Comparison of ENCODE assay signal across 9 mouse cellular contexts in the genomic region with DNA sequence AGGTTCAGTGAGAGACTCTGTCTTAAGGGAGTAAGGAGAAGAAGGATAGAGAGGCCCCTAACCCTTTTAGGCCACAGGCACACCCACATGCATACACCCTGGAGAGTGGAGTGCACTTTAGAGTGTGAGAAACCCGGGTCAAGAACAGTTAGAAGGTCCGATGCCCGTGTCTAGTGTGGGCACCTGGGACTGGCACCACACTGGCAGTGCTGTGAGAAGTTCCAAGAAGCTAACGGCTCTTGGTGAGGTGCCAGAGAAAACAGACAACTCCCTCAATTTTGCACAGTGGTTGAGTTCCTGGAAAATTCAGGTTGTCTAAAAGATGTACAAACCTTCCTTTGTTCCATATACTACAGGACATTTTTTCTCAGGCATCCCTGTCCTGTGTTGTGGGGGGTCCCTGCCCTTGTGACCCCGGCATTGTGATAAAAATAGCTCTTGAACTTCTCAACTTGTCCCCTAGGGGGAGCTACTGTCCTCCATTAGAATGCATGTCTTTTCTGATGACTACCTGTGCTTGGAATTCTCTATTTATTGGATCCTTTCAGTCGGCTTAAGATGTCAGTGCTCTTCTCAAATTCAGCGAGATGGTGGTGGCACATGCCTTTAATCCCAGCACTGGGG. TPM values are rescaled to one million over a fixed set of nuclear protein-coding genes. Genes with fewer than 3 reads are reported as not detected.
DNase-seq lines count a peak whose midpoint lies in the region; ATAC-seq lines count a peak whose summit lies in the region.
"Had no signal": no experiment of that assay in that cellular context is flagged by ENCODE, and none has a peak within 500 bp of the region (broad histone marks: within the 10 kb centered on the region; RNA-seq: fewer than 3 reads in every experiment).

No protein-coding gene starts in this region.

- H3K27ac ChIP-seq in liver, embryonic 13.5 days = no peak overlapping the region
- H3K27ac ChIP-seq in liver, embryonic 11.5 days (ENCODE audit: low read depth, low read length) = no peak overlapping the region
- no peak overlapping the region for H3K27ac ChIP-seq in neural tube, embryonic 15.5 days (replicated peaks)
- H3K27ac ChIP-seq: neural tube, embryonic 13.5 days had no signal

- no peak overlapping the region for H3K9ac ChIP-seq in liver, embryonic 13.5 days
- H3K9ac ChIP-seq in liver, embryonic 11.5 days (ENCODE audit: low read depth, low read length) = no peak overlapping the region
- no peak overlapping the region for H3K9ac ChIP-seq in neural tube, embryonic 15.5 days (replicated peaks)
- H3K9ac ChIP-seq: neural tube, embryonic 13.5 days had no signal

- no peak overlapping the region for H3K4me2 ChIP-seq in liver, embryonic 13.5 days
- H3K4me2 ChIP-seq in liver, embryonic 11.5 days = no peak overlapping the region
- H3K4me2 ChIP-seq in neural tube, embryonic 15.5 days = no peak overlapping the region
- H3K4me2 ChIP-seq: neural tube, embryonic 13.5 days had no signal

- no peaks in the 10 kb centered on the region for H3K9me3 ChIP-seq in liver, embryonic 13.5 days (replicated peaks)
- no peaks in the 10 kb centered on the region for H3K9me3 ChIP-seq in liver, embryonic 11.5 days (ENCODE audit: control insufficient read depth, low read length)
- no peaks in the 10 kb centered on the region for H3K9me3 ChIP-seq in neural tube, embryonic 15.5 days (replicated peaks)
- H3K9me3 ChIP-seq: neural tube, embryonic 13.5 days had no signal

- no peaks in the 10 kb centered on the region for H3K27me3 ChIP-seq in liver, embryonic 13.5 days
- no peaks in the 10 kb centered on the region for H3K27me3 ChIP-seq in liver, embryonic 11.5 days (replicated peaks; ENCODE audit: control insufficient read depth, insufficient read depth, low read length)
- no peaks in the 10 kb centered on the region for H3K27me3 ChIP-seq in neural tube, embryonic 15.5 days (replicated peaks)
- H3K27me3 ChIP-seq: neural tube, embryonic 13.5 days had no signal

- H3K4me1 ChIP-seq in liver, embryonic 13.5 days (replicated peaks) = peaks cover 10% of the 10 kb centered on the region
- no peaks in the 10 kb centered on the region for H3K4me1 ChIP-seq in liver, embryonic 11.5 days (replicated peaks; ENCODE audit: control insufficient read depth, insufficient read depth, low read length)
- H3K4me1 ChIP-seq in neural tube, embryonic 15.5 days = 0 out of 2 replicates have a peak, but pooled peaks cover 4% of the 10 kb centered on the region
- H3K4me1 ChIP-seq: neural tube, embryonic 13.5 days had no signal

- H3K36me3 ChIP-seq in liver, embryonic 13.5 days = no peaks in the 10 kb centered on the region
- H3K36me3 ChIP-seq in liver, embryonic 11.5 days (ENCODE audit: control insufficient read depth, insufficient read depth, low read length) = no peaks in the 10 kb centered on the region
- no peaks in the 10 kb centered on the region for H3K36me3 ChIP-seq in neural tube, embryonic 15.5 days
- H3K36me3 ChIP-seq: neural tube, embryonic 13.5 days had no signal

- DNase-seq in cerebellum, postnatal 10 days = peak; percentile 65 to 84
- no peak for DNase-seq in cerebellum, adult 11 months
- DNase-seq in liver, embryonic 13.5 days = peak; percentile 30
- DNase-seq in liver, embryonic 11.5 days (ENCODE audit: low spot score) = no peak
- DNase-seq in yolk sac, embryonic 10.5 days (ENCODE audit: low spot score) = no peak

- 18% methylated on average over 7 of the region's 7 CpGs for WGBS in liver, embryonic 13.5 days (ENCODE audit: insufficient replicate concordance)
- 32% methylated on average over 7 of the region's 7 CpGs for WGBS in liver, embryonic 11.5 days
- 46% methylated on average over 7 of the region's 7 CpGs for WGBS in neural tube, embryonic 15.5 days

- ATAC-seq in liver, embryonic 13.5 days (ENCODE audit: low read depth) = no peak
- no peak for ATAC-seq in liver, embryonic 11.5 days (replicated peaks; ENCODE audit: low FRiP score)
- peak; percentile 62 for ATAC-seq in common myeloid progenitor, adult 5-6 weeks (replicated peaks; ENCODE audit: low read depth, poor library complexity, severe bottlenecking)
- ATAC-seq in megakaryocyte-erythroid progenitor cell, adult 5-6 weeks (replicated peaks; ENCODE audit: low FRiP score, low TSS enrichment, poor library complexity, severe bottlenecking) = peak; percentile 58; the same call in 1 of the 2 replicates
- ATAC-seq in neural tube, embryonic 15.5 days (ENCODE audit: low FRiP score) = no peak

- H3K4me3 ChIP-seq in liver, embryonic 13.5 days (replicated peaks) = no peak overlapping the region
- H3K4me3 ChIP-seq in liver, embryonic 11.5 days (ENCODE audit: low read depth, low read length) = no peak overlapping the region
- H3K4me3 ChIP-seq in neural tube, embryonic 15.5 days (replicated peaks) = no peak overlapping the region
- H3K4me3 ChIP-seq: neural tube, embryonic 13.5 days had no signal

RNA-seq across cellular contexts. Expression of a gene that starts 38.7 kb away (rescaled TPM):
- 0.54 and 0.67 TPM in 2 replicates for polyA plus RNA-seq in liver, embryonic 13.5 days (2015; fragmentation: Nextera tagmentation; extraction: Ambion mirVana)
- polyA plus RNA-seq in liver, embryonic 11.5 days (2014; fragmentation: Nextera tagmentation; extraction: Ambion mirVana) = 0.41 and 0.66 TPM in 2 replicates
- total RNA-seq in common myeloid progenitor, adult 5-6 weeks (2017) = not detected in 2 replicates
- not detected in 2 replicates for total RNA-seq in megakaryocyte-erythroid progenitor cell, adult 5-6 weeks (2014; fragmentation: Nextera tagmentation)
- total RNA-seq in megakaryocyte-erythroid progenitor cell, adult 5-6 weeks (2017) = not detected in 2 replicates
- polyA plus RNA-seq in neural tube, embryonic 15.5 days (2015; fragmentation: Nextera tagmentation; extraction: Ambion mirVana) = 0.14 and 0.24 TPM in 2 replicates
- polyA plus RNA-seq: neural tube, embryonic 13.5 days had no signal

RNA-seq across cellular contexts. Expression of a gene that starts 53.3 kb away (rescaled TPM):
- polyA plus RNA-seq in liver, embryonic 13.5 days (2015; fragmentation: Nextera tagmentation; extraction: Ambion mirVana) = 4.2 and 4.9 TPM in 2 replicates
- 10.8 and 11.6 TPM in 2 replicates for polyA plus RNA-seq in liver, embryonic 11.5 days (2014; fragmentation: Nextera tagmentation; extraction: Ambion mirVana)
- total RNA-seq in common myeloid progenitor, adult 5-6 weeks (2017) = 11.7 and 13.4 TPM in 2 replicates
- 45.7 and 54.4 TPM in 2 replicates for total RNA-seq in megakaryocyte-erythroid progenitor cell, adult 5-6 weeks (2014; fragmentation: Nextera tagmentation)
- total RNA-seq in megakaryocyte-erythroid progenitor cell, adult 5-6 weeks (2017) = 27.7 and 28.6 TPM in 2 replicates
- 20.0 and 23.2 TPM in 2 replicates for polyA plus RNA-seq in neural tube, embryonic 15.5 days (2015; fragmentation: Nextera tagmentation; extraction: Ambion mirVana)

Comparison
In these comparisons a context has a peak if more than half of its experiments do, and no peak if none do; other contexts are left out.
1. DNase-seq: peak in cerebellum, postnatal 10 days (2 of 2) and liver, embryonic 13.5 days (single experiment); none in cerebellum, adult 11 months (single experiment), liver, embryonic 11.5 days (single experiment) and yolk sac, embryonic 10.5 days (single experiment).
2. ATAC-seq: peak in common myeloid progenitor, adult 5-6 weeks (single experiment) and megakaryocyte-erythroid progenitor cell, adult 5-6 weeks (single experiment); none in liver, embryonic 13.5 days (single experiment), liver, embryonic 11.5 days (single experiment) and neural tube, embryonic 15.5 days (single experiment).